Mouse (Mus musculus) common myeloid progenitor, adult 5-6 weeks (primary cell): ENCODE results near the gene Stard13. TPM values are rescaled to one million over a fixed set of nuclear protein-coding genes. Genes with fewer than 3 reads are reported as not detected.

Source experiments
- ATAC-seq: replicated peaks from 2 replicates; pipeline ENCODE4 v1.8.0; 2016; ENCODE audit warnings: low read depth, mild to moderate bottlenecking, moderate TSS enrichment, inconsistent platforms; ENCODE audit not compliant: poor library complexity, severe bottlenecking
- total RNA-seq: library from RNA; stranded (forward); fragments of 200-1000, 187-1606 nt; gene quantifications from 2 replicates; pipeline ENCODE4 v1.2.3, GENCODE M21; 2017

Stard13 gene
- total RNA-seq, 1 experiment from 2014 or later = 0.69 TPM

DNA sequence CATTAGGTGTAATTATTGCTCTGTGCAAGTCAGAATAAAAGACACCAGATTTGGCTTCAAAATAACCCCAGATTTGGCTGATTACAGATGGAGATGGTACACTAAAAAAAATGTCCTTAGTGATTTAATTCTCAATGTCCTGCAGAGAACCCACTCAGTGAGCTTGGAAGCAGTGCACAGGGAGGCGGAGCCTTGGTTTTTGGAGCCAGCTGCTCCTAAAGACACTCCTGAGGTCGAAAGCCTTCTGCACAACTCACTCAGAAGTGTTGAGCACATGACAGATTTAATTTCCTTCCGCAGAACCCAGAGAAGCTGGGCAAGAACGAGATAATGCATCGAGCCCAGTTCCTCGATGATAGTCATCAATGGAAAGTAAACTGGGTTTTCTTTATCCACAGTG lies 162.2 kb downstream of the Stard13 start:
- ATAC-seq = no peak

DNA sequence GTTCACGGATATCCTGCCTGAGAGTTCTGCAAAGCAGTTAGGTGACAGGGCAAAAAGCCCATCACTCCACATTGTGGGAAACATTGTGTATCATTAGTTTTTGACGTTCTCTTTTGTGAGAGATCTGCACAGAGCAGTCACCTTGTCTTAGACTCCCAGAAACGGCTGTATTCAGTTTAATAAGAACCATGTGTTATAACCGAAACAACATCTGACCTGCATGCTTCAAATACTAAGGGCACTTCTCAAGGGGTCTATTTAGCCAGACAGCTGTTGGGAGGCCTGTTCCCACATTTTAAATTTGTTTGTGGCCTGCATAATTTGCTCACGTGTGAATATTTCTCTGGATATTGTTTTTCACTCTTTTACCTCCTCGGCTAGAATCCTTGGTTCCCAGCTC lies 162.7 kb downstream of the Stard13 start:
- ATAC-seq = no peak

DNA sequence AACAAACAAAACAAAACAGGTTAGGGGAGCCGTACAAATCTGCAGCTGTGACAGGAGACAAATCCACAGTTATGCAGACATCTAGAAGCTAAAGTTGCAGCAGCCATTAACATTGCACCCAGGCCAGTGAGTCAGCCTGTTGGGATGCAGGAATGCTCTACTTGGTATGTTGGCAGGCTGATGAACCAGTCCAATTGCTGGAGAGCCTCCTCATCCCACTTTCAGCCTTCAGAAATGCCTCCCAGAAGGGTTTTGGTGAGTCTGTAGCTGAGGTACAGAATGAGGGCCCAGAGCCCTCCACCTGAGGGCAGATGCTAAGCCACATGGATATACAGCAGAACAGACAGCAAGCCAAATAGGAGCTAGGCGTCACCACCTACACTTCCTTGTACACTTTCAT lies 164.1 kb downstream of the Stard13 start:
- ATAC-seq = no peak

DNA sequence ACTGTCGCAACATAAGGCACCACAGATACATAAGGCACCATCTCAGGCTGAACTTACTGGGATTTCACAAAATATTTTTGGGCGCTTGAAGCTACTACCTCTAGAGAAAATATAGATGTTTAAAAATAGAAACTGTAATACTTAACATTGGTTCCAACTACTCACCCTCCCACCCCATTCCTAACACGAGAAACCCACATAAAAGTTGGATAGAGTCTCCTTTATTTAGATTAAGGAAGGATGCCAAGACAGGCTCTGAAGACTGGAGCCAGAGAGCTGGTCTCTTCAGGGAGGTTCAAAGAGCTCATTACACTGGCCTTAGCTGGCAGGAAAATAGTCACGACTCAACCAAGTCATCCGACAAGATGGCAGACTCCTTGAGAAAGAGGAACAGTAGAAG lies 167.6 kb downstream of the Stard13 start:
- no peak for ATAC-seq

DNA sequence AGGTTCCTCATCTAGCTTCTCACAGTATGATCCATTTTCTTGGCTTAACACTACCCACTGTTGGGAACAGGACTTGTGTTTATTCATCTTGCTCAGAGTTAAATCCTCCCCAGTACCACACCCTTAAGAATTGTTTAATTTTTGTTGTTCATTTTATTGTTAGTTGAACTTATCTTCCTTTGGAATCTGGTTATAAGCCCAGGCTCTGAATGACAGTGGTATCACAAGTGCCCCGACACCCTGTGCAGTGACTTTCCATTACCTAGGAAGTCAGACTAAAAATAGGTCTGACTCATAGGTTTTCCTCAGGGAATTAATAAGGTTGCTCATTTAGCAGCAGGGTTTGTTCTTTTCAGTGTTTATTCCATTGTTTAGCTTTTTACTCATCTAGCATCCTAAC lies 168.4 kb downstream of the Stard13 start:
- ATAC-seq = no peak

DNA sequence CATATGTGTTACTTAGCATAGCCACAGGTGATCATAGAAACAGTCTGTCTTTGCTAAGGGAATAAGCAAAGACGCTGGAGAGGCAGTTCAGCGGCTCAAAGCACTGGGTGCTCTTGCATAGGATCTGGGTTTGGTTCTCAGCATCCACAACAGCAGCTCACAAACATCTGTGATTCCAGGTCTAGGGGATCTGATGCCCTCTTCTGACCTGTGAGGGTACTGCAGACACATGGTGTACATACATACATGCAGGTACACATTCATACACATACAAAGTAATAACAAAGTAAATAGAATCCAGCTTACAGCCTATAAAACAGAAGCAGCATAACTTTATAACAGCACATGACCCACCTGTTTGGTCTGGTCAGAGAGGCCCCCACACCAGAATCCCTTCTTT lies 171.7 kb downstream of the Stard13 start:
- ATAC-seq = no peak

DNA sequence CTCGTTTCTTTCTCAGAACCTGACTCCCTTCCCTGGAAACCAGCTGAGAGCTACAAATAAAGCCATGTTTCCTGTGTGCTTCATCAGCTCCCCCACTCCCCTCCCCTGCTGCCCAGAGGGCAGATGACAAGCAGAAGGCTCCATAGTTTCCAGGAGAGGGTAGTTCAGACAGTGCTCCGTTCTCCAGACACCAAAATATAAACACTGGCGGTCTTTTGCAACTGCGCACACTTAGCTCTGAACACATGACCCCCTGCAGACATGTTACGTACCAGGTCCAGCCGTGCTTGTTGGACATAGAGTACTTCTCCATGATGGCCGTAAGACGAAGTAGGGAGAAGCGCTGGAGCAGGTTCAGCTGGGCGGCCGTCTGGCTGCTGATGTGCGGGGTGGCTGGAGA lies 173.2 kb downstream of the Stard13 start:
- ATAC-seq = no peak

DNA sequence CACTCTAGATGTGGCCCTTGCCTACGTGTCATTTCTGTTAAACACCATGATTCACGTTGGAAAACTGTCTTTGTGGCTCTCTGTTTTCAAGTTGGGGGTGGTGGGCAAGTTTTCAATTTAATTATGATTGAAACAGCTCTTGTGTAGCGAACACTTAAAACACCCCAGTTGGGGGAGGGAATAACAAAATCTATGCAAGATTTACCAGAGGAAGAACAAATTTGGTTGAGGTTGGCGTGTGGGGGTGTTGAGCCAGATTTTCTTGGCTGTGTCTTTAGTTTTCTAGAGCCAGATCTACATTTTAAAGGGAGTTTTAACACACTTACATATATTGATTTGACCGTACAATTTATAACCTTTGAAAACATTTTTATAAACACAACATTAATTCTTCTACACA lies 173.9 kb downstream of the Stard13 start:
- ATAC-seq = no peak

DNA sequence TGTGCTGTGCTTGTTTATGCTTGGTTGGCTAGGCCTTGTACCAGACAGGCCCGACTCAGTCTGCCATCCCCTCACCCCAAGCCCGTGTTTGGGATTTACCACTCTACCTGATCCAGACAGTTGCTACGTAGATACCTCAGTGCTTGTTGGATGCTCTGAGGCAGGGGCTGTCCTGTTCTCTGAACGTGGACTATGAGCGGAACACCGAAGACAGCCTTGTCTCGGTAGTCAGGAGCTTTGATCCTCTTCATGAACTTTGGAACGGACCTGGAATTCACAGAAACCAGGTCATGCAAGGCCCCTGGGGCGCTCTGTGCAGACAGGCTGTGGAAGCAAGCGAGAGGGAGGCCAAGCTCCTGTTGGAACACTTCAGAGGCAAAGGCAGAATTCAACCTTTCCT lies 174.3 kb downstream of the Stard13 start:
- no peak for ATAC-seq

DNA sequence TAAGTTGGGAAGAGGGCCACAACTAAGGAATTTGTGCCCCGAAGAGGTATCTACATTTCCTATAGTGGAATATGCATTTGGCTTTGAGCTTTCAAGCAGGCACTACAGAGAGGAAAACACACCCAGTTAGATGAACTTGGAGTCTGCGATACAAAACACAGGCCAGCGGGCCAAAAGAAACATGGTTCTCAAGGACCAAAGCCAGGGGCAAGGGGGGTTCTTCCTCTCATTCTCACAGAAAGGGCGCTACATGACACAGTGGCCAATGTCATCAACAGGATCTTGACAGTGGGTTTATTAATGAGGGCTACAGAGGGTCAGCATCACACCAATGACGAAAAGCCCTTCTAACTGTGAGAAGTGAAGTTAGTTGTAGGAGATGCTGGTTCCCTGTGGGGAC lies 175.9 kb downstream of the Stard13 start:
- no peak for ATAC-seq

DNA sequence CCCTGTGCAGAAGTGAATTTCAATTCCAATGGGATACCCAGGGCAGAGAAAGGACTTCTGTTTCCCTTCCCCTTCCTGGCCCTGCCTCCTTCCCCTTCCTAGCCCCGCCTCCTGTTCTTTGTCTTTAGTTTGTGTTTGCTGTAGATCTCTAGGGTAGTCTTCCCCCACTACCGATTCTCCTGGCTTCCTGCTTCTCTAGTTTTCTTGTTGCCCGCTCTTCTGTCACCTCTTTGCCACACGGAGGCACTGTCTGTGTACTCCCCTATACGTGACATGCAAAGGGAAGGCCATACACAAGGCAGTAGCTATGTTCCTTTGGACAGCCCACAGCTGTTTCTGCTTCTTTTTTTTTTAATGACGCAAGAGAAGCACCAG lies 176.7 kb downstream of the Stard13 start:
- peak; percentile 90 for ATAC-seq

DNA sequence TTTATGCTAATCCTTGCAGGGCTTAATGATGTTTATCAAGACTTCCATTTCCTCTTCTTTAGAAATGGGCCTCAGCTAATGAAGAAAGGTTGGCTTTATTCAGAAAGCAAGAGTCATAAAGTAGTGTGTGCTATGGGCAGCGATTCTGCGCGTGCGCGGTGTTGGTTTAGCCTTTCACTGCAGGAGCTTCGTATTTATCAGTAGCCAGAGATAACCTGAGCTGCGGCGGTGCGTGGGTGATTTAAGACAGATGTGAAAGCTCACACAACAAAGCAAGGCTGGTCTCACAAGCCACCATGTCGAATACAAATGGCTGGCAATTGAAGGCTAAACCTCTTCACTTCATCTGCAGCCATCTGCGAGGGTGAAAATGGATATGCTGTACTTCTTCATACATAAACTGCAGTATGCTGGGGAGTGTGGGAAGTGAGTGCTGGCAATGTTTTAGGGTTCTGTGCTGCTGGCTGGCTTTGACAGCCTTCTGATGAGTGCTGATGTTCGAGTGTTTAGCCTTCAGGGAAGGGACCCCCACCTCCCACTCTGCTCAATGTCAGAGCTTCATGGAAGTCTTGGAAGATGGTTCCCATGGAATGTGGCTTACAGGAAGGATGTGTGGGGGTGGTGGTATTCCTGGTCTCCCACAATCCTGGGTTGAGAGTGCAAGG lies 177.2 kb downstream of the Stard13 start:
- no peak for ATAC-seq

DNA sequence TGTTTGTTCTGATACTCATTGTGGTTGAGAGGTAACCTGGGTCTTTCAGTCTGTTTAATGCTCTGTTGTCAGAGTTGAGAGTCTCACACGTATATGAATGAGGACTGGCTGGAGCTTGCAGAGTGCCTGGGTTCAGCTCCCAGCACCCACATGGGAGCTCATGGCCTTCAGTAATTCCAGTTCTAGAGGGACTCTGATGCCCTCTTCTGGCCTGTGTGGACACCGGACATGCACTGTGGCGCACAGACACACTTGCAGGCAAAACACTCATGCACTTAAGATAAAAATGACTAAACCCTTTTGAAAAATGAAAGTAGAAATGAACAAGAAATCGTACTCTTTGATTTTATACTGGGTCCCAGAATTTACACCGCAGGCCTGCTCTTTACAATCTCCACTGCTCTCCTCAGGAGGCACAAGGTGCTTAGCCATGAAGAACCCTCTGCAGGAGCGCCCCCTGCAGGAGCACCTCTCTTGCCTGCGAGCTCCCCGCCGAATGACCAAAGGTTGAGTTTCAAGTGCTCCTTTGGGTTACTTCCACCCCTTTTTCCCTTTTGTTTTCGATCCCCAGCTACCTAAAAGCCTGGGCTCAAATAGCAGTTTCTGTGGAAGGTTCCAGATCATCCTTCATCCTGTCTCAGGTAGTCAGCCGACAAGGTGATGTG lies 178.1 kb downstream of the Stard13 start:
- no peak for ATAC-seq

DNA sequence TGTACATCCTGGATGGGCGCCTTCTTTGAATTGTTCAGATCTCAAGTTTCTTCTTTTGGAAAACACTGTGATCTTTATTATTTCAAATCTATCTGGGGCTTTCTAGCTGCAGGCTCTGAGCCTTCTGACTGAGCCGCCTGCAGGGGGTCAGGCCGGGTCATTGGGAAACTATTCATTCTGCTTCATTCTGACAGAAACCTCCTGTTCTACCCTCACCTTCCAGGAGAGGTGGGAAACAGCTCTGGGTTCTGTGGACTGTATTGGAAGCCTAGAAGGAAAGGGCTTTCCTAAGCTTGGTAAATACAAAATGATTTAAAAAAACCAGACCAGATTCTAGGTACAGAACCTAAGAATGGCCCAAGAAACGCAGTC lies 178.9 kb downstream of the Stard13 start:
- no peak for ATAC-seq

DNA sequence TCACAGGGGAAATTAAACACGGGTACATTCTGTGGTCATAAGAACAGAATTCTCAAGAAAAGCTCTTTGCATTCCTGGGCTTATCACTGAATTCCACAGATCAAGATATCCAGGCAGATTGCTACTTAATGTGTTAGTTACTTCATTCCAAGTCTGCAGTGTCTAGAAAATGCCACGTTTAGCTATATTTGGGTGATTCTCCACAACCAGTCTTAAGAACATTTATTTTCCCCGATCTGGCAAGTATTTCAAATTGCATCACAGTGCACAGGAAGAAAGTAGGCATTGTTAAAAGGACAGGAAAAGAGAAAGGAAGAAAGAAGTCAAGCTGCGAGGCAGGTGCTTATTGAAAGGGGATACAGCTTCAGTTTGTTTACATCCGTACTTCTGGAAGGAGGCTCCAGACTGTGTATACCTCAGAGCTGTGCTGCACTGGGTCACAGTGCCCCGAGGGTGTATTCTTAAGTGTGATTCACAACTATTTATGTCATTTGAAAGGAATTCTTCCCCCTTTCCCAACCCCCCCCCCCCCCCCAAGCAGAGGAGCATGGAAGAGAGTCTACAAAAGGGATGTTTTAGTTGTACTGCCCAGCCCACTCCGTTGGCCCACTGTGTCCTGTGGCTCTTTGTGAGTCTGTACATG lies 179.4 kb downstream of the Stard13 start:
- no peak for ATAC-seq

DNA sequence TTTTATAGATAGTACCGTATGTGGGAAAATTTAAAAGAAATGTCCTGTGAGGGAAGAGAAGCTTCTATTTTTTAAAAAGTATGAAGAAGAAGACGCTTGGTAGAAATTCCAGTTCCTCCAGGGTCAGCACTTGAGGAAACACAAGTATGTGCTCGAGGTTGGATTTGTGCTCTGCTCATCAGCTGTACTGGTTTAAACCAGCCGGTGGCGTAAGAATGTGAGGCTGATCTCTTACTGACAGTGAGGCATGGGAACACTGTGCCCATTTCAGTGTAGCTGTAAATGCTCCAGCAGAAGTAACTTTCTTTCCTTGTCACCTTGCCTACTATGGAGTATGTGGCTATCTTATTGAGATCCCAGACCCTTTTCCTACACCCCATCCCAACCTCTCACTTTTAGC lies 180.4 kb downstream of the Stard13 start:
- ATAC-seq = no peak

DNA sequence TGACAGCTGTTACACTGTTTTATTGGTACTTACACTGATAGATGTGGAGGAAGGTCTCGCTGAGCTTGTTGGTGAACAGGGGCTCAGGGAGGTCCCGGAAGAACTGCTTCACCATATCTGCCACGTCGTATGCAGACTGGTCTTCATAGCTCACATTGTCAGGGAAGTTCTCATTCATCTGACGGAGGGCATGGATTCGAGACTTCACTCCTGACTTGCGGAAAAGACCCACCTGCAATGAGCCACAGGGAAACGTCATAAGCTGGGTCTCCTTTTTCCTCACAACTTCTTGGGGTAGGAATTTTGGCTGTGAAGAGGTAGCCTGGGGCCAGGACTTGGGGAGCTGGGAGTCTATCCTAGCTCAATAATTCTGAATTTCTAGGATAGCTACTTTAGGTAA lies 181.3 kb downstream of the Stard13 start:
- ATAC-seq = no peak

DNA sequence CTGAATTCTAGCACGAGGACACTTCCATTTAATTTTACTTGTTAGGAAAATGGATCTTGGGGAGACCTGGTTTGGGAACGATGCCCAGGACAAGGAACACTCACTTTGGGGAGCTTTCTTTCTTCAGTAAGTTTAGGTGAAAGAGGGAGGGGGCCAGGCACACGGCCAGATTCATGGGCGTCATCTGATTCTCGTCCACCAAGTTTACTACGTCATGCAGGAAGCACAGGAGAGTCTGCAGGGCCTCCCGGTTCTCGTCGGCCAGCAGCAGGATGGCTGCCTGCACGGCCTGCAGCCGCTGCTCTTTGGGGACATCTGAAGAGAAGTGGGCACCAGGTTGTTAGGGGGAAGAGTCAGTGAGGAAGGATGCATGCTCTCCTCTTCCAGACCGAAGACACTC lies 186.1 kb downstream of the Stard13 start:
- ATAC-seq = no peak

DNA sequence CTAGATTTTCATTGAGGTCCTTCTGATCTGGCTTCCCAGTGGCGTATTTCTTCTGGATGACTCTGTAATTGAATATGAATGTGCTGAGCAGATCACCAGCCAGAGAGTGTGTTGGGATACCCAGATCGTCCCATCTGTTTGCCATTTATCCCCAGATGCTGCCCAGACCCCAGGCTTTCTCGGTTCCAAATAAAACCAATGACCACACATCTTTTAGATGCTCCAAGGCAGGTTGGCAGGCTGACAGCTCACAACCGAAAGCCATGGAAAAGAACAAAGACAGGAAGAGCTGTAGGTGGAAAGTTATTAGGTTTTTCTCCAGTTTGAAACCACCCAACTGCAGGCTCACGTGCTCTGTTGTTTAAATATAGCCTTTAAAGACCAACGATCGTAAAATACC lies 186.7 kb downstream of the Stard13 start:
- ATAC-seq = no peak

DNA sequence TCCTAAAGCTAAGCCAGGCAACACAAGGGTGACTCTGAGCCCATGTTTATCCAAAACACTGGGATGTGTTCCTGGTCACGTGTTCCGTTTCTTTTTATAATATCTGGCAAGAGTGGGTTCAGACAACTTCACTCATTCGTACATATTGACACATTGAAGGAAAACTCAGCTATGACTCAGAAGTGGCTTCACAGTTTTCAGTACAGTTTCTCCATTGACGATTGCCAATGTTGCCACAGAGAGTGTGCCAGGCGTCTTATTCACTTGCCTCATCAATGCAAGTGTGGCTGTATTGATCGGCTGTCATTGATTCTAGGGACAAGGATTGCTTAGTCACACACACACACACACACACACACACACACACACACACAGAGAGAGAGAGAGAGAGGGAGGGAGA lies 187.5 kb downstream of the Stard13 start:
- no peak for ATAC-seq

DNA sequence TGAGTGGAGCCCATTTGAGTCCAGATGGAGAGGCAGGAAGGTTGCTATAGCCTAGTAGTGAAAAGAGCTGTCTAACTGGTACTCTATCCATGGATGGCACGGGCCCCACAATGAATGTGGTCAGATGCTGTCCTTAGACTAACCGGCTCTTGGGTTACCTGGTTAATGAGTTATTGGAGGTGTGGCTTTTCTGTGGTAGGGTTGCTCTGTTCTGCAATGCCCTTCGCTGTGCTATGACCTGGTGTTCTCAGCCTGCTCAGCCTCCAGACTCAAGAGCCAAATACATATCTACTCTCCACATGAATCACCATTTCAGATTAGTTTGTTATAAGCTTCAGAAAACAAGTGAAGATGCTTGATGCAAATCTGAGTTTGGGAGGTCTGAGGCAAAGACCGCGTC lies 190.7 kb downstream of the Stard13 start:
- ATAC-seq = no peak

DNA sequence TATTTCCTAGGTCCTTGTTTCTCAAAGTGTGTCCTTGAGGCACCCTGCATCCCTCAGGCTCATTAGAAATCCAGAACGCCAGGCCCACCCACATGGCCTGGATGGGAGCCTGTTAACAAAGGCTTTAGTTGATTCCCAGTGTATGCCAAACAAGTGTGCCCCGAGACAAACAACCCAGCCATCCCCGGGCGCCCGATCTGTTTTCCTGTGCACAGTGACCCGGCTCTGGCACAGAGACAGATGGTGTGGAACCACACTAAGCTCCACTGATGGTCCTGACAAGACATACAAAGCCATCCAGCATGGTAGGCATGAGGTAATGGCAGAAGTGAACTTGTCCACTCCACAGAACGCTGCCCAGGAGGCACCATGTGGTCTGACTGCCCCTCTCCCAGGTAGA lies 195.8 kb downstream of the Stard13 start:
- ATAC-seq = no peak
